Mouse (Mus musculus) heart, embryonic 14.5 days (tissue): Measurements from ENCODE around the gene Stim1. TPM values are rescaled to one million over a fixed set of nuclear protein-coding genes. Genes with fewer than 3 reads are reported as not detected.
A peak's percentile ranks its signal among the peaks of the same experiment; 100 is the strongest.

Source experiments
- ATAC-seq: fragments of 200-750 bp; cut with Nextera tagmentation; 2 replicates; pipeline ENCODE4 v1.8.0; 2017; ENCODE audit warnings: low read depth, moderate TSS enrichment; ENCODE audit not compliant: insufficient number of reproducible peaks, insufficient read depth, low FRiP score
- H3K27ac ChIP-seq, 2 experiments: fragments of 200-500 bp in 1 of 2; fragments of 300-500 bp in 1 of 2; sonication (generic) in 1 of 2; replicated peaks in 1 of 2; 2 replicates each; pipeline ENCODE4 v1.5.1; 2012 to 2014; ENCODE audit warnings: low read depth in 2 of 2, low read length in 2 of 2, control low read depth in 1 of 2, mild to moderate bottlenecking in 1 of 2, mixed read lengths in 1 of 2; ENCODE audit not compliant: control insufficient read depth in 1 of 2, insufficient read depth in 1 of 2
- H3K27me3 ChIP-seq: fragments of 300-500 bp; sonication (generic); 2 replicates; pipeline ENCODE4 v1.6.1; 2014; ENCODE audit warnings: mild to moderate bottlenecking, low read length, control low read depth; ENCODE audit not compliant: control insufficient read depth, insufficient read depth
- H3K36me3 ChIP-seq: fragments of 300-500 bp; sonication (generic); 2 replicates; pipeline ENCODE4 v1.6.1; 2014; ENCODE audit warnings: mild to moderate bottlenecking, control low read depth, low read length, mixed read lengths; ENCODE audit not compliant: control insufficient read depth, insufficient read depth
- H3K4me1 ChIP-seq, 2 experiments: fragments of 200-500 bp in 1 of 2; fragments of 300-500 bp in 1 of 2; sonication (generic) in 1 of 2; 2 replicates each; pipeline ENCODE4 v1.6.1; 2012 to 2014; ENCODE audit warnings: low read length in 2 of 2, control low read depth in 1 of 2, mixed read lengths in 1 of 2; ENCODE audit not compliant: control insufficient read depth in 2 of 2, insufficient read depth in 2 of 2
- H3K4me2 ChIP-seq: fragments of 300-500 bp; sonication (generic); 2 replicates; pipeline ENCODE4 v1.6.1; 2014; ENCODE audit warnings: mild to moderate bottlenecking, low read length
- H3K4me3 ChIP-seq, 2 experiments: fragments of 200-500 bp in 1 of 2; fragments of 300-500 bp in 1 of 2; sonication (generic) in 1 of 2; 2 replicates each; pipeline ENCODE4 v1.5.1; 2012 to 2014; ENCODE audit warnings: low read length in 2 of 2, mild to moderate bottlenecking in 2 of 2, control low read depth in 1 of 2, low read depth in 1 of 2, moderate library complexity in 1 of 2; ENCODE audit not compliant: control insufficient read depth in 1 of 2, insufficient read depth in 1 of 2
- H3K9ac ChIP-seq: fragments of 300-500 bp; sonication (generic); 2 replicates; pipeline ENCODE4 v1.6.1; 2014; ENCODE audit warnings: mild to moderate bottlenecking, low read length
- H3K9me3 ChIP-seq: fragments of 300-500 bp; sonication (generic); 2 replicates; pipeline ENCODE4 v1.6.1; 2016; ENCODE audit warnings: low read length, control low read depth; ENCODE audit not compliant: control insufficient read depth
- WGBS: fragments of 180-500 bp; shearing (Covaris S2); extraction: QIAGEN DNeasy Blood & Tissue Kit; methylation state at CpG from one replicate; pipeline ENCODE4 v1.1.7; 2014; 5-methylcytosine and 5-hydroxymethylcytosine counted together
- polyA plus RNA-seq: library from polyadenylated mRNA; unstranded; fragments of >200 nt; fragmentation: Nextera tagmentation; extraction: Ambion mirVana; gene quantifications from 2 replicates; pipeline ENCODE4 v1.2.1, GENCODE M21; 2014

Gene Stim1
- polyA plus RNA-seq, 1 experiment from 2014 or later, result 15.0 TPM

DNA sequence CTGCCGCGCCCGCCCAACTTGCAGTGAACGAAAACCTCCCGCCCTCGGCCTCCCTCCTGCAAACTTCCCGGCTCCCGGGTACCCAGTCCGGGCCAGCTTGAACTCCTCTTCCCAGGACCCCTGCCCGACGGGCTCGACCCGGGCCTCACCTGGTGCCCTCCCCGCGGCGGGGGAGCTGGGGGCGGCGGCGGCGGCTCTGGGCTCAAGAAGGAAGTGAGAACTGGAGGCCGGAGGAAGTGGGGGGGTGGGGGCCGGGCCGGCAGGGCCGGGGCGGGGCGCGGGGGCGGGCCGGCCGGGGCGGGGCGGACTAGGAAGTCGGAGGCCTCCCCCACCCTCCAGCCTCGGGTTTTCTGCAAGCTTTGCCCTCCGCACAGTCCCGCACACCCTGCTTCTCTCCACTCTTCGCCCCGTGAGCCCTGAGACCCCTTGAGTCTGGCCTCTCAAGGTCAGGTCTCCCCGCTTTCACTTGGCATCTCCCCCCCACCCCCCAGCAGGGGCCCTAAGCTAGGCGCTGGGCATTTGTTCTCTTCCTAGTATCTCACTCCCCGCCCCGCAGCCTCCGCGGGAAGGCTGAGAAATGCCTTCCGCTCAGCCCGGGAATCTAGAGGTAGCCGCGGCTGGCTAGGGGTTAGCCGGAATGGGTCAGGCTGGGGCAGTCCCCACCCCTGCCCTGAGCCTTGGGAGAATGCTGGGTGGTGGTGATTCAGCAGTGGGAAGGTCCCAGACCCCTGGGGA lies 17.5 kb upstream of the Stim1 start:
- 2% methylated on average over 37 of the region's 49 CpGs for WGBS
- Histone ChIP-seq H3K9ac (peak overlapping the region; percentile 86), H3K4me2 (peak overlapping the region; percentile 83), H3K36me3 (no peaks in the 10 kb centered on the region), H3K9me3 (no peaks in the 10 kb centered on the region), H3K4me3 (peak overlapping the region; percentile 80 to 95), H3K4me1 (peaks cover 26 to 40% of the 10 kb centered on the region in 2 experiments), H3K27ac (peak overlapping the region; percentile 94 to 95), H3K27me3 (no peaks in the 10 kb centered on the region)
- peak; percentile 83 for ATAC-seq

DNA sequence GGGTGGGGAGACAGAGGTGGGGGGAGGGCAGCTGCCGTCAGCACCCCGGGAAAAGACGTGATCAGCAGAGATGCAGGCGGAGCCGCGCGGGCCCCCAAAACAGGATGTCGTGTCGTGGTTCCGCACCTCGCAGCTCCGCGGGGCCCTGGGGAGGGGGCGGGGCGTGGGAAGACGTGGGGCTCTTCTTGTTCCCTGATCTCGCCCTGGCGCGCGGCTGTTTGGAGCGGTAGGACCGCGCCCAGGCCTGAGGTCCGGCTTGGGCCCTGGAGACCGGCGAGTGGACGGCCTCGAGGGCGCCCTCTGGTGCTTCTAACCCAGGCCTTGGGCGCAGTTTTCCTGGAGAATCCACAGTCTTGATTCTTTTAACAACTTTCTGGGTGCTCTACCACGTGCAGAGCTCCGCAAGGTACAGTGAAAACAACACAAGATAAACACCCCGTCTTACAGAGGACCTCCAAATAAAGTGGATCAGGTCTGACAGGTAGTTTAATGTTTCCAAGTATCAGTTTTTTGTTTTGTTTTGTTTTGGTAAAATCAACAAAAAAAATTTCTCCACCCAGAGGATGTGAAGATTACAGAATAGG lies 16.9 kb upstream of the Stim1 start:
- WGBS, result under 1% methylated on average over 33 of the region's 33 CpGs
- H3K27me3 ChIP-seq, result no peaks in the 10 kb centered on the region
- peaks cover 22 to 34% of the 10 kb centered on the region in 2 experiments for H3K4me1 ChIP-seq
- no peaks in the 10 kb centered on the region for H3K36me3 ChIP-seq
- peak overlapping the region; percentile 80 to 95 for H3K4me3 ChIP-seq
- peak; percentile 75 for ATAC-seq
- H3K9me3 ChIP-seq, result no peaks in the 10 kb centered on the region
- peak overlapping the region; percentile 94 to 95 for H3K27ac ChIP-seq
- H3K9ac ChIP-seq, result peak overlapping the region; percentile 86
- H3K4me2 ChIP-seq, result peak overlapping the region; percentile 83

DNA sequence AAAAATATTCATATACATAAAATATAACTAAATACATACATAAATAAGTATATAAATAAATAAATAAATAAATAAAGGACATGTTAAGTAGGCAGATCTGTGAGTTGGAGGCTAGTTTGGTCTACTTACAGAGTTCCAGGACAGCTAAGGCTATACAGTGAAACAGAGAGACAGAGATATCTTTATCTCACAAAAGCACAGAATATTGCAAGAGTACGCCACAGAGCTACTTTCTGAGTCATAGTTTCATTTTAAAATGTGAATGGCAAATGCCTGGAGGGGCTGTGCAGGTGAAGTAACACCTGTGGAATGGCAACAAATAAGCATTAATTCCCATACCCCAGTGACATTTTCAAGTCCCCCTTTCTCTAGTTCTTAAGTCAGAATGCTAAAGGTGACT lies 14.0 kb upstream of the Stim1 start:
- 83% methylated on average over 1 of the region's 1 CpGs for WGBS

DNA sequence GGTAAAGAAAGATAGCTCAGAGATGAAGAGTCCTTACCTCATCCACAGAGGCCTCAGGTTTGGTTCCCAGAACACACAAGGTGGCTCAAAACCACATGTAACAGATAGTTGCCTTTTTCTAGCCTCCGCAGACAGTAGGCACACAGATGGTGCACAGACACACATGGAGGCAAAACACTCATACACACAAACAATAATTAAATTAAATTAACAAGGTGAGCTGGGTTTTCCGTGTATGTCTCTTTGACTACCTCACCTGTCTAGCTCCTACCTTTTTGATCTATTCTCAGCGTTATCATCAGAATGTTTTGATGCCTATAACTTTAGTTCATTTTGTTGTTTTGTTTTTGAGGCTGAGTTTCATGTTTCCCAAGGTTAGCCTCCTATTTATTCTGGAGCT lies 11.7 kb upstream of the Stim1 start, which contains the start of gene Rhog:
Gene Rhog, minus strand, starts transcription at position 101 of the 400 bp plus-strand sequence.
- no peak within 1 kb of the TSS for H3K4me3 ChIP-seq

More for the DNA sequence above, 14.0 kb upstream of the Stim1 start:
- Histone ChIP-seq H3K27me3 (no peaks in the 10 kb centered on the region), H3K4me2 (no peak overlapping the region), H3K36me3 (no peaks in the 10 kb centered on the region), H3K9me3 (no peaks in the 10 kb centered on the region), H3K9ac (no peak overlapping the region), H3K27ac (no peak overlapping the region), H3K4me1 (peaks cover 4 to 7% of the 10 kb centered on the region in 2 experiments; a peak in 3 of 4 replicates), H3K4me3 (no peak overlapping the region)
- no peak for ATAC-seq

DNA sequence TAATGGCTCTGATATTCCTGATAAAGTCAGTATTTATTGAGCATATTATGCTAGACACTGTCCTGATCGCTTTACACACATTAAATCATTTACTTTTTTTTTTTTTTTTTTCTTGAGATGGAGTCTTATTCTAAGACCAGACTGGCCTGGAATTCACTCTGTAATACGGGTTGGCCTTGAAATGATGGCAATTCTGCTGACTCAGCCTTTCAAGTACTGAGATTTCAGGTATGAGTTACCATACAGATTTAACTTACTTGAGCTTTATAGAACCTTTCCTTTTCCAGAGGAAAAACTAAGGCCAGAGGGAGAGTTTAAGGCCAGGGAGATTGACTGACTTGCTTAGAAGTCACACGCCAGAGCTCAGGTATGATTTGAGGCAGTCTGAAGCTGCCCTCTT lies 11.0 kb upstream of the Stim1 start:
- WGBS, result 74% methylated on average over 3 of the region's 3 CpGs
- no peak overlapping the region for H3K4me2 ChIP-seq
- H3K27me3 ChIP-seq, result 0 out of 2 replicates have a peak, but pooled peaks cover 3% of the 10 kb centered on the region
- no peak for ATAC-seq
- H3K4me1 ChIP-seq, result no peaks in the 10 kb centered on the region
- no peaks in the 10 kb centered on the region for H3K9me3 ChIP-seq
- no peak overlapping the region for H3K9ac ChIP-seq
- no peaks in the 10 kb centered on the region for H3K36me3 ChIP-seq
- no peak overlapping the region for H3K27ac ChIP-seq
- H3K4me3 ChIP-seq, result no peak overlapping the region

More for the DNA sequence above, 11.7 kb upstream of the Stim1 start, which contains the start of gene Rhog:
- Histone ChIP-seq H3K9me3 (no peaks in the 10 kb centered on the region), H3K36me3 (no peaks in the 10 kb centered on the region), H3K4me1 (0 out of 4 replicates have a peak, but pooled peaks cover 0 to 2% of the 10 kb centered on the region in 2 experiments), H3K9ac (no peak within 1 kb of the TSS), H3K4me2 (no peak within 1 kb of the TSS), H3K27me3 (0 out of 2 replicates have a peak, but pooled peaks cover 3% of the 10 kb centered on the region), H3K27ac (no peak within 1 kb of the TSS)
- 81% methylated on average over 3 of the region's 3 CpGs for WGBS
- ATAC-seq, result no peak

DNA sequence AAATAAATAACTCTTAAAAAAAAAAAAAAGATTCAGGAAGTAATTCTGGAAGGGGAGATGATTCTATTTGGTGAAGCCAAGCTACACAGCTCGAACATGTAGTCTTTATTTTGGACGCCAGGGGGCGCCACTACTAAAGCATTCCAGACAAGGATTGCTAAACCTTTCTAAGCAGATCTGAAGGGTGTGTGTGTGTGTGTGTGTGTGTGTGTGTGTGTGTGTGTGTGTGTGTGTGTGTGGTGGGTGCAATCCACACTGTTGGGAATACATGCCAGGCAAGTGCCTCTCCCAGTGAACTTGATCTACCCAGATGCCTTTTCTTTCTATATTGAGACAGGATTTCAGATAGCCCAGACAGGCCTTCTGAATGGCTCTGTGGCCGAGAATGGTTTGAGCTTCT lies 9.4 kb upstream of the Stim1 start:
- no peak overlapping the region for H3K4me3 ChIP-seq
- H3K4me1 ChIP-seq, result no peaks in the 10 kb centered on the region
- H3K36me3 ChIP-seq, result no peaks in the 10 kb centered on the region
- no peak overlapping the region for H3K27ac ChIP-seq
- no peak for ATAC-seq
- no peak overlapping the region for H3K9ac ChIP-seq
- no peaks in the 10 kb centered on the region for H3K9me3 ChIP-seq
- H3K4me2 ChIP-seq, result no peak overlapping the region
- 0 out of 2 replicates have a peak, but pooled peaks cover 3% of the 10 kb centered on the region for H3K27me3 ChIP-seq
- 10% methylated on average over 4 of the region's 4 CpGs for WGBS

DNA sequence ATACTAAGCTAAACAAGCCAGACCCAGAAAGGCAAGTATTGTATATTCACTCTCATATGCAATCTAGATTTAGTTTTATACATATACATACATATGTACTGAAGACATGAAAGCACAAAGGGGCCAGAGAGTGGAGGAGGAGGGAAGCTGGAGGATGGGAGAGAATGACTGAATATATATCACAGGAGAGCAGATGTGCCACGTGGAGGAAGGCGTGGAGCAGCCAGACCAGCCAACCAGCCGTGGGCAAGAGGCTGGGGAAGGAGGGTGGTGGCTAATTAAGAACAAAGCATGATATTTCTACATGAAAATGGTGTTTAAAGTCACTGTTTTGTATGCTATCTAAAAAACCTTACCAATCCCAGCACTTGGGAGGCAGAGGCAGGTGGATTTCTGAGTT lies 8.9 kb upstream of the Stim1 start:
- H3K36me3 ChIP-seq, result no peaks in the 10 kb centered on the region
- no peak overlapping the region for H3K4me2 ChIP-seq
- H3K27ac ChIP-seq, result no peak overlapping the region
- no peaks in the 10 kb centered on the region for H3K9me3 ChIP-seq
- no peaks in the 10 kb centered on the region for H3K4me1 ChIP-seq
- 68% methylated on average over 3 of the region's 3 CpGs for WGBS
- H3K27me3 ChIP-seq, result 0 out of 2 replicates have a peak, but pooled peaks cover 3% of the 10 kb centered on the region
- ATAC-seq, result no peak
- no peak overlapping the region for H3K4me3 ChIP-seq
- no peak overlapping the region for H3K9ac ChIP-seq
